Mouse (Mus musculus) ES-E14 (cell line): ENCODE measurements around the gene Sox5. TPM values are rescaled to one million over a fixed set of nuclear protein-coding genes. Genes with fewer than 3 reads are reported as not detected.

Experiments
- DNase-seq: peaks from one replicate; pipeline ENCODE4 v3.0.0-alpha.2; 2013; ENCODE audit warnings: low read depth, low spot score
- H3K27ac ChIP-seq: 2 replicates; pipeline ENCODE4 v1.5.1; 2012; ENCODE audit warnings: low read depth, mild to moderate bottlenecking, low read length, moderate library complexity, mixed read lengths; ENCODE audit not compliant: poor library complexity, insufficient read depth, severe bottlenecking
- H3K36me3 ChIP-seq: 2 replicates; pipeline ENCODE4 v1.6.1; 2012; ENCODE audit warnings: mild to moderate bottlenecking, low read length, moderate library complexity, mixed read lengths; ENCODE audit not compliant: control insufficient read depth, poor library complexity, insufficient read depth, severe bottlenecking
- H3K4me1 ChIP-seq, 2 experiments: fragments of 150-350 bp in 1 of 2; sonication (generic) in 1 of 2; 2 replicates each; pipeline ENCODE4 v1.6.1; 2012; ENCODE audit warnings: low read length in 2 of 2, mild to moderate bottlenecking in 1 of 2, mixed read lengths in 1 of 2; ENCODE audit not compliant: control insufficient read depth in 2 of 2, insufficient read depth in 2 of 2, poor library complexity in 1 of 2
- H3K4me3 ChIP-seq, 2 experiments: fragments of 150-350 bp in 1 of 2; sonication (generic) in 1 of 2; 2 replicates each; pipeline ENCODE4 v1.5.1; 2012; ENCODE audit warnings: low read length in 2 of 2, low read depth in 1 of 2, mild to moderate bottlenecking in 1 of 2, mixed read lengths in 1 of 2; ENCODE audit not compliant: insufficient read depth in 1 of 2, poor library complexity in 1 of 2, severe bottlenecking in 1 of 2
- H3K9ac ChIP-seq: 2 replicates; pipeline ENCODE4 v1.6.1; 2012; ENCODE audit warnings: low read depth, mild to moderate bottlenecking, low read length, mixed read lengths; ENCODE audit not compliant: poor library complexity, insufficient read depth, severe bottlenecking
- H3K9me3 ChIP-seq: fragments of 150-350 bp; sonication (generic); 2 replicates; pipeline ENCODE4 v1.6.1; 2012; ENCODE audit warnings: low read depth, mild to moderate bottlenecking, low read length; ENCODE audit not compliant: control insufficient read depth, insufficient read depth
- CHD2 ChIP-seq: IDR thresholded peaks from 2 replicates; pipeline ENCODE4 v1.6.1; 2014; ENCODE audit warnings: mild to moderate bottlenecking, low read depth, low read length, inconsistent platforms
- HCFC1 ChIP-seq: IDR thresholded peaks from 2 replicates; pipeline ENCODE4 v1.6.1; 2012; ENCODE audit warnings: low read length, inconsistent platforms, borderline replicate concordance; ENCODE audit not compliant: insufficient read depth
- MAFK ChIP-seq: IDR thresholded peaks from 2 replicates; pipeline ENCODE4 v1.6.1; 2014; ENCODE audit warnings: mild to moderate bottlenecking, low read depth, low read length, inconsistent platforms; ENCODE audit not compliant: insufficient read depth
- ZC3H11A ChIP-seq: IDR thresholded peaks from 2 replicates; pipeline ENCODE4 v1.6.1; 2012; ENCODE audit warnings: low read depth, mild to moderate bottlenecking, inconsistent platforms, low read length, borderline replicate concordance
- ZNF384 ChIP-seq: IDR thresholded peaks from 2 replicates; pipeline ENCODE4 v1.6.1; 2012; ENCODE audit warnings: low read depth, low read length, inconsistent platforms
- in situ Hi-C, 2 experiments: fragments of 600-800 bp; cut with MboI; formaldehyde crosslinking; loops; one replicate each; pipeline ENCODE4 v1.15.1; 2025; ENCODE audit warnings: low sequenced_read_pairs in 2 of 2, inconsistent platforms in 1 of 2; ENCODE audit not compliant: unreplicated experiment in 2 of 2
- total RNA-seq: library from RNA; depleted of rRNA; stranded (reverse); fragments of 300-350 nt; gene quantifications from 2 replicates; pipeline ENCODE4 v1.2.3, GENCODE M21; 2012

Gene Sox5
- total RNA-seq, 1 experiment, result 0.36 TPM

- Histone ChIP-seq H3K4me3 (no peak overlapping the region), H3K4me1 (no peaks in the 10 kb centered on the region), H3K27ac (no peak overlapping the region), H3K9me3 (no peaks in the 10 kb centered on the region), H3K9ac (no peak overlapping the region), H3K36me3 (no peaks in the 10 kb centered on the region)
- no peak for TF ChIP-seq ZC3H11A
- TF ChIP-seq CHD2, result no peak
- TF ChIP-seq MAFK, result no peak
- TF ChIP-seq HCFC1, result no peak
- no peak for TF ChIP-seq ZNF384
- DNase-seq, result no peak
- in situ Hi-C loops, result no loop called here
Observed at GRCm38 (mm10) chr6:144041188-144041587, 740.6 kb downstream of the Sox5 start.

- Histone ChIP-seq H3K4me3 (no peak overlapping the region), H3K9me3 (no peaks in the 10 kb centered on the region), H3K27ac (no peak overlapping the region), H3K36me3 (no peaks in the 10 kb centered on the region), H3K4me1 (no peaks in the 10 kb centered on the region), H3K9ac (no peak overlapping the region)
- no peak for DNase-seq
- in situ Hi-C loops, result no loop called here
- TF ChIP-seq CHD2 (no peak), MAFK (no peak), ZC3H11A (no peak), ZNF384 (no peak), HCFC1 (no peak)
Observed at GRCm38 (mm10) chr6:144040349-144040748, 741.4 kb downstream of the Sox5 start.

DNA sequence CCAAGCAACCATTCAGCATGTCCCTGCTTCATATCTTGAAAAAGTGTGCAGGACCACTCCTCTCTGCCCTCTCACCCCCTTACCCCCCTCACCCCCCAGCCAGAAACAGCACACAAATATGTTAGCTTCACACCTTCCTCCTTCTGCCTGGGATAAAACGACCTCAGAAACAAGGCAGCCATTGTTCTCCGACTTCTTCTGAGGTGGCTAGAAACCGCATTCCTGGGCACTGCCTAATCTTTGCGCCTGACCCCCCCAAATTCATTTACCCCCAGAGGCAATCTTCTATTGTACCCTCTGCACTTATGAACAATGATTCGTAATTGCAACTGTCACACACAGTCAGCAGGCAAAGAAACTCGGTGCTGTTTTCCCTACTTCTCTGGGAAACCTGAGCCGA is 742.6 kb downstream of the Sox5 start:
- TF ChIP-seq CHD2 (no peak), ZNF384 (no peak), ZC3H11A (no peak), MAFK (no peak), HCFC1 (no peak)
- Histone ChIP-seq H3K36me3 (no peaks in the 10 kb centered on the region), H3K4me3 (no peak overlapping the region), H3K9ac (no peak overlapping the region), H3K27ac (no peak overlapping the region), H3K4me1 (no peaks in the 10 kb centered on the region), H3K9me3 (no peaks in the 10 kb centered on the region)
- DNase-seq, result no peak
- in situ Hi-C loops, result no loop called here

GRCm38 (mm10) chr6:144033191-144033590 is 748.6 kb downstream of the Sox5 start:
- DNase-seq, result no peak
- H3K4me1 ChIP-seq, result no peaks in the 10 kb centered on the region
- TF ChIP-seq ZNF384, result no peak

DNA sequence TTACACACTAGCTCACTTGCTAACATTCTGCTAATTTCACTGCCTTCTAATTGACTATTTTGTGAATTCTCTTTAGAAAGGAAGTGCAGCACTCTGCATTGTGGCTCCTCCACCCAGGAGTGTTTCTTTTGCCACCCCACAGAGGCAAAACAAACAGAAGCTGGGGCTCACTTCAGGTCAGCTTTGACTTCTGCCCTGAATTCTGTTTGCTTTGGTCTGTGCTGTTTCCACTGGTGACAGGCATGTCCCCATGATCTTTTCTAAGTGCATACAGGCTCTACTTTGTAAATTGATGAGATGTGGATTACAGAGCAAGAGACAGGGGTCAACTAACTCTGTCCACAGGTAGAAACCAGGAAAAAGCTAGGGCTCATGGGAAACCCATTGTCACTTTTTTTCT is 764.8 kb downstream of the Sox5 start:
- H3K9ac ChIP-seq, result no peak overlapping the region
- H3K36me3 ChIP-seq, result no peaks in the 10 kb centered on the region
- H3K4me3 ChIP-seq, result no peak overlapping the region
- TF ChIP-seq MAFK (no peak), CHD2 (no peak), ZC3H11A (no peak), HCFC1 (no peak), ZNF384 (no peak)
- in situ Hi-C loops, result no loop called here
- no peaks in the 10 kb centered on the region for H3K9me3 ChIP-seq
- H3K27ac ChIP-seq, result no peak overlapping the region
- DNase-seq, result no peak
- no peaks in the 10 kb centered on the region for H3K4me1 ChIP-seq

More at GRCm38 (mm10) chr6:144033191-144033590, 748.6 kb downstream of the Sox5 start:
- Histone ChIP-seq H3K9ac (no peak overlapping the region), H3K27ac (no peak overlapping the region), H3K9me3 (no peaks in the 10 kb centered on the region), H3K36me3 (no peaks in the 10 kb centered on the region), H3K4me3 (no peak overlapping the region)
- in situ Hi-C loops, result no loop called here
